Mouse (Mus musculus) MEL (cell line): ENCODE measurements around the gene Pstk.
"Not testable (repeated sequence)": the region's sequence is repeated elsewhere in the genome, so short reads cannot be mapped to it uniquely, and the experiment has no call there.

Experiments used
- CTCF ChIP-seq, 3 experiments: IDR thresholded peaks in 2 of 3; conservative IDR thresholded peaks in 1 of 3; 2 replicates each; pipeline ENCODE4 v1.5.1; 2011 to 2012; ENCODE audit warnings: low read length in 3 of 3, low read depth in 2 of 3, mild to moderate bottlenecking in 2 of 3, improper control_type of control experiment in 1 of 3, inconsistent platforms in 1 of 3, mixed read lengths in 1 of 3, moderate library complexity in 1 of 3; ENCODE audit not compliant: control insufficient read depth in 1 of 3, insufficient read depth in 1 of 3, poor library complexity in 1 of 3, severe bottlenecking in 1 of 3
- GATA1 ChIP-seq: IDR thresholded peaks from 2 replicates; pipeline ENCODE4 v1.6.1; 2011; ENCODE audit warnings: low read depth, low read length, improper control_type of control experiment
- MAFK ChIP-seq: IDR thresholded peaks from 2 replicates; pipeline ENCODE4 v1.6.1; 2011; ENCODE audit warnings: low read depth, mild to moderate bottlenecking, low read length, improper control_type of control experiment, borderline replicate concordance
- POLR2A ChIP-seq, 2 experiments: IDR thresholded peaks; 2 replicates each; pipeline ENCODE4 v1.6.1; 2011 to 2012; ENCODE audit warnings: low read length in 2 of 2, mild to moderate bottlenecking in 2 of 2, control low read depth in 1 of 2, improper control_type of control experiment in 1 of 2, low read depth in 1 of 2, moderate library complexity in 1 of 2; ENCODE audit not compliant: control insufficient read depth in 1 of 2, insufficient read depth in 1 of 2, poor library complexity in 1 of 2
- USF2 ChIP-seq, 2 experiments: IDR thresholded peaks; 2 replicates each; pipeline ENCODE4 v1.6.1; 2011 to 2012; ENCODE audit warnings: improper control_type of control experiment in 2 of 2, low read length in 2 of 2, borderline replicate concordance in 1 of 2, inconsistent platforms in 1 of 2, low read depth in 1 of 2, mild to moderate bottlenecking in 1 of 2; ENCODE audit not compliant: insufficient read depth in 1 of 2
- ZKSCAN1 ChIP-seq: IDR thresholded peaks from 2 replicates; pipeline ENCODE4 v1.6.1; 2012; ENCODE audit warnings: low read depth, mild to moderate bottlenecking, inconsistent platforms, low read length, improper control_type of control experiment, moderate library complexity
- ZMIZ1 ChIP-seq: IDR thresholded peaks from 2 replicates; pipeline ENCODE4 v1.6.1; 2012; ENCODE audit warnings: low read depth, mild to moderate bottlenecking, inconsistent platforms, low read length, improper control_type of control experiment, moderate library complexity

DNA sequence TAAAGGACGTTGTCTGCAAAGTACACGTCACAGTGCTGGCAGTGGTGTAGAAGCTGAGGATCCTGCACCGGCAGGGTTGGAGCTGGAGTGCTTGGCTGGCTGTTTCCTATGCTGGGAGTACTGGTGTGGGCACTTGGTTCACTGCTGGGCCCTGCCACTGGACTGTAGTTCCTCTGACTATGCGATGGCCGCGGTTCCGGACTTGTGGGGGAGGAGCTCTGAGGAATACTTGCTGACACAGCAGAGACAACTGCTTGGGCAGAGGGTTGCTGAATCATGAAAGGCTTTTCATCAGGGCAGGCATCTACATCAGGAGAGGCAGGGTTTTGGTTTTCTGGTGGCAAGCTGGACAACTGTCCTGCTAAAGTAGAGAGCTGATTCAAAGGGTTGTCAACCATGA, 20.8 kb downstream of the Pstk start:
- TF ChIP-seq POLR2A (IDR thresholded peaks at IDR 0.05; ENCODE audit: control insufficient read depth in 1 of 2, insufficient read depth in 1 of 2, low read depth in 1 of 2, low read length in 2 of 2, poor library complexity in 1 of 2); CTCF (IDR thresholded peaks at IDR 0.05 in 2 of 3, conservative IDR thresholded peaks at IDR 0.05 in 1 of 3; ENCODE audit: control insufficient read depth in 1 of 3, insufficient read depth in 1 of 3, low read depth in 2 of 3, low read length in 3 of 3, poor library complexity in 1 of 3, severe bottlenecking in 1 of 3); USF2 (IDR thresholded peaks at IDR 0.05; ENCODE audit: borderline replicate concordance in 1 of 2, insufficient read depth in 1 of 2, low read depth in 1 of 2, low read length in 2 of 2); ZKSCAN1; GATA1; ZMIZ1; MAFK: not testable (repeated sequence)
